Mouse (Mus musculus): Measurements from ENCODE around the gene Gpx2.

The Gpx2 gene

DNA sequence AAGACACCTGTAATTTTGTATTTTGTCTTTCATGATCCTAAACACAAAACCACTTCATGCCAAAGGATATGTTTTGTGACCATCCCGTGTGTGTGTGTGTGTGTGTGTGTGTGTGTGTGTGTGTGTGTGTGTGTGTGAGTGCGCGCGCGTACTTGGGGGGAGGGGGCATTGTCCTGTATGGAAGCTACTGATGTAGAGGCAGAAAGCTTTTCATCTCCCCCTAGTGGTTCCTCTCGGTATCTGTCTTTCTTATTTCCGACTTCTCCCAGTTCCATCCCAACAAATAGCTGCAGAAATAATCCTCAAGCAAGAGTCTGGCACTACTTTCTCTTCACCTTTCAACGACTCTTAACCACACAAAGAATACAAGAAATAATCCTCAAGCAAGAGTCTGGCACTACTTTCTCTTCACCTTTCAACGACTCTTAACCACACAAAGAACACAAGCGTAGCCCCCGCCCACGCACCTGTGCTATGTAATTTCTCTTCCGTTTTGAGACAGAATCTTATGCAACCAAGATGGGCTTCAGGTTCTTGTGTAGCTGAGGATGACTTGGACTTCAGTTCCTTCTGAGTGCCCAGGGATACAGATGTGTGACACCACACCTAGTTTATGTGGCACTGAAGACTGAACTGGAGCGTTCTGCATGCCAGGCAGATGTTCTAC lies 42.6 kb downstream of the Gpx2 start:
- DNase-seq (ENCODE audit: low spot score), result no peak

DNA sequence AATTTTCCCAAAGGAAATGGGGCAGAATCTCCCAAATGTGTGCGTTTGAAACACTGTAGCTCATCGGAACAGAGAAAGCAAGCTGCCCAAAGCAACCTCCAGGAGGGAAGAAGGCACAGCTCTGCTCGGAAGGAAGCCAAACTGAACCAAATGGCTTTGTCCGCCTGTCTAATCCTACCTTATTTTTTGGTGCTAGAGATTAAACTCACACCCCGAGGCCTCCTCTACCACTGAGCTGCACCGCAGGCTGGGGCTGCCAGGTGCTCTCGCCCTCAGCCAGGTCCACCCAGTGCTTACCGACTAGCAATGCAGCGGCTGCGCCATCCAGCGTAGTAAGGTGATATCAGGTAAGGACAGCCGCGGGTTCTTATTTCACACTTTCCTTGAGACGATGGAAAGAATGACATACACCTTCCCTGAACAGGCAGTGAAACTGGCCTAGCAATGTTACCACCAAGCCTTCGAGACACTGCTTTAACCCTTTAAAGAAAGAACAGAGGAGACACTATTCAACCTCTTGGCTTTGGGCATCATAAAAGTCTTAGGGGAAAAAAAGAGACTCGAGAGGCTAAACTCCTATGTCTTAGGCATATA lies 44.4 kb downstream of the Gpx2 start:
- DNase-seq (ENCODE audit: low spot score), result no peak

Measured in testis, postnatal 14 days (tissue).